Mouse (Mus musculus) hindbrain, embryonic 15.5 days (tissue): Measurements from ENCODE around the gene Smim13. TPM values are rescaled to one million over a fixed set of nuclear protein-coding genes. Genes with fewer than 3 reads are reported as not detected.
A peak's percentile ranks its signal among the peaks of the same experiment; 100 is the strongest.

Source experiments
- ATAC-seq: fragments of 200-750 bp; cut with Nextera tagmentation; 2 replicates; pipeline ENCODE4 v1.8.0; 2017; ENCODE audit warnings: low read depth, moderate number of reproducible peaks, moderate TSS enrichment; ENCODE audit not compliant: low FRiP score
- H3K27ac ChIP-seq: fragments of 300-500 bp; sonication (generic); replicated peaks from 2 replicates; pipeline ENCODE4 v1.5.1; 2015; ENCODE audit warnings: mild to moderate bottlenecking, inconsistent platforms
- H3K27me3 ChIP-seq: fragments of 300-500 bp; sonication (generic); 2 replicates; pipeline ENCODE4 v1.6.1; 2015; ENCODE audit warnings: control low read depth, inconsistent platforms
- H3K36me3 ChIP-seq: fragments of 300-500 bp; sonication (generic); 2 replicates; pipeline ENCODE4 v1.6.1; 2015; ENCODE audit warnings: control low read depth, inconsistent platforms
- H3K4me1 ChIP-seq: fragments of 300-500 bp; sonication (generic); replicated peaks from 2 replicates; pipeline ENCODE4 v1.6.1; 2015; ENCODE audit warnings: control low read depth, inconsistent platforms
- H3K4me2 ChIP-seq: fragments of 300-500 bp; sonication (generic); 2 replicates; pipeline ENCODE4 v1.6.1; 2015; ENCODE audit warnings: moderate library complexity, mild to moderate bottlenecking, inconsistent platforms
- H3K4me3 ChIP-seq: fragments of 300-500 bp; sonication (generic); 2 replicates; pipeline ENCODE4 v1.5.1; 2015; ENCODE audit warnings: mild to moderate bottlenecking, inconsistent platforms
- H3K9ac ChIP-seq: fragments of 300-500 bp; sonication (generic); 2 replicates; pipeline ENCODE4 v1.6.1; 2015; ENCODE audit warnings: inconsistent platforms
- H3K9me3 ChIP-seq: fragments of 300-500 bp; sonication (generic); 2 replicates; pipeline ENCODE4 v1.6.1; 2016; ENCODE audit warnings: control low read depth, inconsistent platforms
- WGBS: fragments of 180-500 bp; shearing (Covaris S2); methylation state at CpG from one replicate; pipeline ENCODE4 v1.1.7; 2015; 5-methylcytosine and 5-hydroxymethylcytosine counted together
- polyA plus RNA-seq: library from polyadenylated mRNA; unstranded; fragments of >200 nt; fragmentation: Nextera tagmentation; extraction: Ambion mirVana; gene quantifications from 2 replicates; pipeline ENCODE4 v1.2.1, GENCODE M21; 2015

Smim13 gene
- polyA plus RNA-seq, 1 experiment from 2014 or later: 30.6 TPM

DNA sequence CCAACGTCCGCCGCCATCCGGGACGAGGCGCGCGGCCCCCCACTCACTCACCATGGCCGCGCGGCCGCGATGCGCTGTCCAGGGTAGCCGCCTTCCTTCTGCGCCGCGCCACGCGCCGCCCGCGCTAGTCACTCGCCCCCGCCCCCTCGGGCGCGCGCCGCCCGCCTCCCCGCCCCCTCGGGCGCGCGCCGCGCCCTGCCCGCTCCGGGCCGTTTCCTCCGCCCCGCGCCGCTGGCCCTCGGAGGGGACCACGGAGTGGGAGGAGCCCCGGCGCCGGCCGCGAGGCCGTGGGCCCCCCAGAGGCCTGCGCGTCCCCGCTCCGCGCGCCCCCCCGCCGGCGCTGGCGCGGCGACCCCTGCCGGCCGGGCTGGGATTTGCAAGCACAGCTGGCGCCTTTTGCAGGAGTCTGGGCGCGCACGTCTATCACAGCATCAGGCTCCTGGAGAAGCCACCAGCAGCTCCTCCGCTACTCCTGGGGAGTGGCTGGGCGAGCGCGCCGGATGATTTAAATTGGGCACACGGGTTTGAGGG, 29.3 kb upstream of the Smim13 start, which contains the start of gene Elovl2:
TSS of gene Elovl2 (minus strand) at position 102 of the 531 bp plus-strand sequence.
- 3% methylated on average over 23 of the region's 77 CpGs for WGBS
- Histone ChIP-seq H3K27ac (peak within 1 kb of the TSS; percentile 80), H3K4me3 (peak within 1 kb of the TSS; percentile 88), H3K9ac (peak within 1 kb of the TSS; percentile 78), H3K4me2 (peak within 1 kb of the TSS; percentile 59), H3K9me3 (no peaks in the 10 kb centered on the region), H3K36me3 (no peaks in the 10 kb centered on the region), H3K4me1 (peaks cover 13% of the 10 kb centered on the region), H3K27me3 (no peaks in the 10 kb centered on the region)
- ATAC-seq: peak; percentile 95

DNA sequence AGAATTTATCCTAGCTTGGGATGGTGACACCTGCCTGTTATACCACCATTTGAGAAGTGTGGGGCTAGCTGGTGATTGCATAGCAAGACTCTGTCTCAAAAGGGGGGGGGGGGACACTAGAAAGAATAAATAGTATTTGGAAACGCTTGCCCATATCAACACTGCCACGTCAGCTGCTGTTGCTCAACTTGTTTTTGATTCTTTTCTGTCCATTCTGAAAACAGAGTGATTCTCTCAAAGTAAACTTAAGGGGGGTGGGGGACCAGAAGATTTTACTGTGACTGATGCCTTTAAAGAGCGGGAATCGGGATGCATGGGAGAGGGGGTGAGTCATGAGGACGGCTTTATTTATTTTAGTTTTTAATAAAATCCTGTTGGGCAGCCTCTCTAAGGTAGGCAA, 23.1 kb upstream of the Smim13 start:
- H3K9me3 ChIP-seq: no peaks in the 10 kb centered on the region
- H3K4me2 ChIP-seq: no peak overlapping the region
- H3K36me3 ChIP-seq: no peaks in the 10 kb centered on the region
- no peak for ATAC-seq
- H3K4me3 ChIP-seq: no peak overlapping the region
- H3K9ac ChIP-seq: no peak overlapping the region
- no peaks in the 10 kb centered on the region for H3K4me1 ChIP-seq
- H3K27me3 ChIP-seq: no peaks in the 10 kb centered on the region
- no peak overlapping the region for H3K27ac ChIP-seq
- 85% methylated on average over 5 of the region's 5 CpGs for WGBS

DNA sequence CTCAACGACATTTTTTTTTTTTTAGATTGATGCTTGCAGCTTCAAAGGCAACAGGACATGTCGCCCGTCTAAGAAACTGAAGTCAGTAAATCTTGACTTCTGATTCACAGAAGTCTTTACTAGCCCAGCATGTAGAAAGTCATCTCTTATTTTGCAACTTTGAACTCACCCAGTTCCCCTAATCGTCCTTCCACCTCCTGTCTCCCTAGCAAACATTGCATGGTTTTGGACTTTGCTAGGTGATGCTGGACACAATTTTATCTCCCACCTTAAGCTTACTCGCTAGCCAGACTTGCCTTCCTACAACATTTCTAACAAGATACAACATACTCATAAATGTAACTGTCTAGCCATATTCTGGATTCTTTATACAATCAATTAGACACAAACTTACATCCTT, 21.6 kb upstream of the Smim13 start:
- H3K4me2 ChIP-seq: no peak overlapping the region
- no peak overlapping the region for H3K27ac ChIP-seq
- no peaks in the 10 kb centered on the region for H3K27me3 ChIP-seq
- no peak for ATAC-seq
- H3K36me3 ChIP-seq: no peaks in the 10 kb centered on the region
- H3K9ac ChIP-seq: no peak overlapping the region
- no peaks in the 10 kb centered on the region for H3K4me1 ChIP-seq
- H3K9me3 ChIP-seq: no peaks in the 10 kb centered on the region
- 92% methylated on average over 5 of the region's 5 CpGs for WGBS
- H3K4me3 ChIP-seq: no peak overlapping the region

DNA sequence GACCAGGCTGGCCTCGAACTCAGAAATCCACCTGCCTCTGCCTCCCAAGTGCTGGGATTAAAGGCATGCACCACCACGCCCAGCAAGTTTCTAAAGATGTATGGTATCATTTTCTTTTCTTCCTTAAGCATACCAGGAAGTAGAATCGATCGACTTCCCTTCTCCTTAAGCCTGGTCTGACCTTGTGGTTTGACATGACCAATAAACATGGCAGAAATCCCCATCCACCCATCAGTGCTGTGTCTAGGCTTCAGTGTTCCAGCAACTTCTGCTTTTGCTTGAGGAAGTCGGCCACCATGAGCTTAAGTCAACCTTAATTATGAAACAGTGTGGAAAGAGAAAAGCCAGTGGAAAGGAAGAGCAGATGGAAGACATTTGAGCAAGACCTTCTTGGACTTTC, 19.4 kb upstream of the Smim13 start:
- no peak overlapping the region for H3K4me3 ChIP-seq
- no peaks in the 10 kb centered on the region for H3K36me3 ChIP-seq
- ATAC-seq: no peak
- H3K4me1 ChIP-seq: no peaks in the 10 kb centered on the region
- H3K27me3 ChIP-seq: no peaks in the 10 kb centered on the region
- H3K9me3 ChIP-seq: no peaks in the 10 kb centered on the region
- no peak overlapping the region for H3K4me2 ChIP-seq
- WGBS: 91% methylated on average over 5 of the region's 5 CpGs
- no peak overlapping the region for H3K27ac ChIP-seq
- no peak overlapping the region for H3K9ac ChIP-seq

DNA sequence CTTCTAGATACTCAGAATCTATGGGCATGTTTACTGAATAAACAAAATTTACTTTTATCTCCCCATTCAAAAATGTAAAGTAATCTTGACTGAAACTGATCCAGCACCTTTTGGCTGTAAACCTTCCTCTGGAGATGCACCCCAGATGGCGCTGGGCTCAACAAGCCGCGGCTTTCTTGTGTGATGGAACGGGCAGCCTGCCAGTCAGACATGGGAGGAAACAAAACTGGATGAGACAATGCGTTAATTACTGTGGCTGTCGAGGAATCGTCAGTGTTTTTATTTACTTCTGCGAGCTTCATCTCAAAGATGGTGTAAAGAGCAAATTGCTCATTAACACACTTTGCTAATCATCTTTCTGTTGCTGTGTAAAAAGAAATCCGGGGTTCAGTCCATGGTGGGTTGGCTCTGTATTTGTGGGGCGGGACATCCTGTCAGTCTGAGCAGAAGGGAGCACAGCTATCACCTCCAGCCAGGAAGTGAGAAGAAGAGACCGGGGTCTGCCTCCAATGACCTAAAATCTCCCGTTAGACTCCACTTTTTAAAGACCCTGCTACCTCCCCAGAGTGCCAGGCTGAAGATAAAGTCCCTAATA, 18.2 kb upstream of the Smim13 start:
- Histone ChIP-seq H3K9me3 (no peaks in the 10 kb centered on the region), H3K9ac (no peak overlapping the region), H3K4me1 (no peaks in the 10 kb centered on the region), H3K4me3 (no peak overlapping the region), H3K27me3 (no peaks in the 10 kb centered on the region), H3K27ac (no peak overlapping the region), H3K4me2 (no peak overlapping the region), H3K36me3 (no peaks in the 10 kb centered on the region)
- 71% methylated on average over 12 of the region's 12 CpGs for WGBS
- no peak for ATAC-seq

DNA sequence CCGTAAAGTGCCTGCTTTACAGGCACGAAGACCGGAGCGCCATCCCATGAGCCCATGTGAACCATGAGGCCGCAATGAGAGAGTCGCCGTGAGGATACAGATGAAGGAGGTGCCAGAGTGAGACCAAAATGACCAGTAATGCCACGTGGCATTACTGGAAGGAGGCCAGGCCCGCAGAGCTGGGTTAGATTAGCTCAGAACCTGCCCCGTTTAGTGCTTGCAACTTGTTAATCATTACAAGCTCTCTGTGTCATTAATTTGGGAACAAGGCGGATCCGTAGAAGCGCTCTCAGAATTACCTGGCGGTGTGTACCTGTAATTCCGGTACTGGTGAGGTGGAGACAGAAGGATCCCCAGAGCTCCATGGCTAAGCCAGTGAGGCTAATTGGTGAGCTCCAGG, 17.4 kb upstream of the Smim13 start:
- ATAC-seq: no peak
- Histone ChIP-seq H3K4me1 (no peaks in the 10 kb centered on the region), H3K27me3 (no peaks in the 10 kb centered on the region), H3K9me3 (no peaks in the 10 kb centered on the region), H3K4me3 (no peak overlapping the region), H3K27ac (no peak overlapping the region), H3K4me2 (no peak overlapping the region), H3K36me3 (no peaks in the 10 kb centered on the region), H3K9ac (no peak overlapping the region)
- WGBS: 95% methylated on average over 15 of the region's 15 CpGs

DNA sequence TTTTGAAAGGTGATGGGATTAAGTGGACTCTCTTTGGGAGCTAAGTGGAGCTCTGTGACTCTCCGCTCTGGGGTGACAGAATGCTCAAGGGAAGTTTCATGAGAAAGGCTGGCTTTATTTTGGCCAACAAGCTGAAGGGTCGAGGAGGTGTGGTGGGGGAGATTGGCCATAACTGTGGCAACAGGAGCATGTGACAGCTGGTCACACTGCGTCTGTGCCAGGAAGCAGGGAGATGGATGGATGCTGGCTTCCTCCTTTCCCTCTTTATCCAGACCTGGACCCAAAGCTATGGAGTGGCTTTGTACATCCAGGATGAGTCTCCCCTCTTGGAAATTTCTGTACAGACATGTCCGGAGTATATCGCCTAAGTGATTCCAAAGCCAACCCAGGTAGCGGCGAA, 16.4 kb upstream of the Smim13 start:
- Histone ChIP-seq H3K4me2 (no peak overlapping the region), H3K4me3 (no peak overlapping the region), H3K9me3 (no peaks in the 10 kb centered on the region), H3K36me3 (no peaks in the 10 kb centered on the region), H3K4me1 (no peaks in the 10 kb centered on the region), H3K9ac (no peak overlapping the region), H3K27me3 (no peaks in the 10 kb centered on the region), H3K27ac (no peak overlapping the region)
- 92% methylated on average over 7 of the region's 7 CpGs for WGBS
- ATAC-seq: no peak

DNA sequence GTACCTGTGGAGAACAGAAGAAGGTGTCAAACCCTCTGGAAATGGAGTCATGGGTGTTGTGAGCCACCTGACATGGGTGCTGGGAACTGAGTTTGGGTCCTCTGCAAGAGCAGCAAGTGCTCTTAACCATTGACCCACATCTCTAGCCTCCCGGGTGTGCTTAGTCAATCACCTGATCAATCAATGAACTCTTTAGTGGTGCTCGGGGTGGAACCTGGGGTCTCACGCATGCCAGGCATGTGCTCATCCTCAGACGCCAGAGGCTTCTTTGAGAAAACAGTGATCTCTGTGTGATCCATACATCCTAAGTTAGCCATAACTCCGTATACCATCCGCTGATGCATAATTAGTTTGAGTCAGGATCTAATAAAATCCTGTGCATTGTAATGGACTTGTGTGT, 14.5 kb upstream of the Smim13 start:
- H3K4me3 ChIP-seq: no peak overlapping the region
- 89% methylated on average over 6 of the region's 6 CpGs for WGBS

DNA sequence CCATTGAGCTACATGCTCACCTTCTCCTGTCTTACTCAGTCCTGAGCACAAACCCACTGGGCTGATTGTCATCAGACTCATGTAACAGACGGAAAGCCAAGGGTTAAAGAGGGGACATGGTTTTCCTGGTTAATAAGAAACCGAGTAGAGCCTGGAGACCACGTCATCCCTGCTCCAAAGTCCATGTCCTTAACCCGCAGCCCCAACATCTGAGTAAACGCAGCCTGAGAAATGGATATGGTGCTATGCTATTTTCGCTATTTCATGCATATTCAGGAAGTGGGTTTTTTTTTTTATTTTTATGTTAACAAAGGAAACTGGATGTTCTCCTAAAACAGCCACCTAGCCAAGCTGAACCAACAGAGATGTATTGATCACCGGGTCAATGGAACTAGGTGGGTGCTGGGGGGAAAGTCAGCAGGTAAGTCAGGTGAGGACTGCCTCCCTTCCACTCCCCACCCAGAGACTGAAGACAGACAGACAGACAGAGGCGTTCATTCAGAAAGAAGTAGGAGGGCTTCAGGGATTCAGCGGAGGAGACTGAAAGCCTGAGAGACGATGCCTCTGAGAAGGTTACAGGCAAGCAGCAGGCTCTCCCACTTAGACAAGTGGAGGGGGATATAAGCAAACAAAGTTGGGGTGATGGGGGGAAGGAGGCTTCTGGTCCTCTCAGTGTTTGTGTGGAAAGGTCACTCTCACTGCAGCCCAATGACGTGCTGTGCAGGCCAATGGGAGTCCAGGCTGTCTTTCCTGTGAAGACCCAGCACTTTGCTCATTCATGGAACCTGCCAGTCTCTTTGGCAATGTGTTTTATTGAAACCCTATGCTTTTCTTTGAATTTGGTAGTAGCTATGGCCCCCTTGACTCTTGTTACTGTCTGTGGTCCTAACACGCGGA, 13.6 kb upstream of the Smim13 start:
- Histone ChIP-seq H3K36me3 (no peaks in the 10 kb centered on the region), H3K4me2 (no peak overlapping the region), H3K27me3 (0 out of 2 replicates have a peak, but pooled peaks cover 4% of the 10 kb centered on the region), H3K4me3 (no peak overlapping the region), H3K4me1 (no peaks in the 10 kb centered on the region), H3K9me3 (no peaks in the 10 kb centered on the region), H3K27ac (no peak overlapping the region), H3K9ac (no peak overlapping the region)
- no peak for ATAC-seq
- 75% methylated on average over 13 of the region's 13 CpGs for WGBS

More for the DNA sequence above, 14.5 kb upstream of the Smim13 start:
- ATAC-seq: no peak
- Histone ChIP-seq H3K9me3 (no peaks in the 10 kb centered on the region), H3K36me3 (no peaks in the 10 kb centered on the region), H3K27me3 (0 out of 2 replicates have a peak, but pooled peaks cover 4% of the 10 kb centered on the region), H3K27ac (no peak overlapping the region), H3K4me1 (no peaks in the 10 kb centered on the region), H3K4me2 (no peak overlapping the region), H3K9ac (no peak overlapping the region)

DNA sequence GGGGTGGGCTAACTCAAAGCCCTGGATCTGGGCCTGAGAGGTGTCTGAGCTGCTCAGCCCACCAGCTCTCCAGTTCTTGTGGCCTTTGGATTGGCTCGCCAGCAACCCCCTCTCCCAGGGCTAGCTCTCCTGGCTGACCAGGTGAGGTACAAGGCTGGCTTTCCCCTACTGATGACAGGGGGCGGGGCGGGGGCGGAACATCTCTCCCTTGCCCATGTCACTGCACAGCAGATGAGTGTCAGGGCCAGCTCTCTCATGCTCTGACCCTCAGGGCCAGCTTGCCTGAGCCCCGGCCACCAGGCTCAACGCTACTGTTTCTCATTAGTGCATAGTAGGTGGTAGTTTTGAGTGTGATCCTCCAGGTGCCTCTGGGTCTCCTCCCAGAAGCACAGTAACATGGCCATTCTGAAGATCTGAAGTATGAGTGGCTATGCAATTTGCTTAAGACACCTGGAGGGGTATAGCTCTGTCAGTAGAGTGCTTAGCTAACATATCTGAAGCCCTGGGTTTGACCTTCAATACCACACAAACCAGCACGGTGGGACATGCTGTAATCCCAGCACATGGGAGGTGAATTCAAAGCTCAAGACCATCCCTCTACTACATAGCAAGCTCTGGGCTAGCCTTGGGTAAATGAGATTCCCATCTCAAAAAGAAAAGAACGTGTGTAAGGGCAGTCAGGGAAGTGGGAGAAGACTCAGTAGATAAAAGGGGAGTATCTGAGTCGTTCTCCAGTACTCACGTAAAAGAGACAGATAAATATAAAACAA, 11.4 kb upstream of the Smim13 start:
- Histone ChIP-seq H3K4me2 (no peak overlapping the region), H3K27me3 (0 out of 2 replicates have a peak, but pooled peaks cover 4% of the 10 kb centered on the region), H3K9ac (no peak overlapping the region), H3K27ac (no peak overlapping the region), H3K4me3 (no peak overlapping the region), H3K4me1 (no peaks in the 10 kb centered on the region), H3K36me3 (no peaks in the 10 kb centered on the region), H3K9me3 (no peaks in the 10 kb centered on the region)
- WGBS: 82% methylated on average over 10 of the region's 10 CpGs
- ATAC-seq: peak; percentile 56; the same call in 1 of the 2 replicates

DNA sequence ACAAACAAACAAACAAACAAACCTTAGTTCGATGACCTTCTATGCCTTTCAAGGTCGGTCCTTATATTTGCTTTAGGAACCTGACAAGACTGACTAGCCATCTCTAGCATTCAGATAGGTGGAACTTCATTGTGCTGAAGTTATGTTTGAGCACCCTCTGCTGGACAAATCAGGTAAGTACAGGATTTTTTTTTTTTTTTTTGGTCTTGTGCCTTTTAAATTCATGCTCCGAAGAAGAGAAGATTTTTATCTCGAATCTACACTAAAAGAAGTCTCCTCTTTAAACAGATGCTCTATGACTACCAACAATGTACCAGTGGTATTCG, 10.9 kb upstream of the Smim13 start:
- Histone ChIP-seq H3K4me1 (no peaks in the 10 kb centered on the region), H3K4me3 (no peak overlapping the region), H3K9me3 (no peaks in the 10 kb centered on the region), H3K36me3 (no peaks in the 10 kb centered on the region), H3K4me2 (no peak overlapping the region), H3K27me3 (0 out of 2 replicates have a peak, but pooled peaks cover 4% of the 10 kb centered on the region), H3K9ac (no peak overlapping the region), H3K27ac (no peak overlapping the region)
- 12% methylated on average over 5 of the region's 5 CpGs for WGBS
- ATAC-seq: peak; percentile 77; the same call in 1 of the 2 replicates

DNA sequence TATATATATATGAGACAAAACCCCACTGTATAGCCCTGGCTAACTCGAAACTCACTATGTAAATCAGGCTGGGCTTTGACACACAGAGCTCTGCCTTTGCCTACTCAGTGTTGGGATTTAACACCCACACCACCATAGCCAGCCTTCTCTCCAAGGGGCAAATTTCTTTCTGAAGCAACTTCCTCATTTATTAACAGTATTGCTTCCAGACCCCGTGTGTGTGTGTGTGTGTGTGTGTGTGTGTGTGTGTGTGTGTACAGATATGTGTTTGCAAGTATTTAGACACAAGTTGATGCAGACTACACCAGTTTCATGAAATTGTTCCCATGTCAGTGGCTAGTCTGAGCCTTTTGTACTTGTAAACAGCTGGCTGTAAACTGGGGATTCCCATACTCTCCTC, 8.1 kb upstream of the Smim13 start:
- no peak for ATAC-seq
- 74% methylated on average over 2 of the region's 2 CpGs for WGBS
- no peaks in the 10 kb centered on the region for H3K9me3 ChIP-seq
- H3K27me3 ChIP-seq: 0 out of 2 replicates have a peak, but pooled peaks cover 4% of the 10 kb centered on the region
- H3K4me3 ChIP-seq: no peak overlapping the region
- no peaks in the 10 kb centered on the region for H3K36me3 ChIP-seq
- H3K9ac ChIP-seq: no peak overlapping the region
- H3K4me1 ChIP-seq: no peaks in the 10 kb centered on the region
- H3K27ac ChIP-seq: no peak overlapping the region
- H3K4me2 ChIP-seq: no peak overlapping the region
